Mouse (Mus musculus): Measurements from ENCODE around the gene 1700001F09Rik.
"Not testable (repeated sequence)": the region's sequence is repeated elsewhere in the genome, so short reads cannot be mapped to it uniquely, and the experiment has no call there.

Gene 1700001F09Rik

GRCm38 (mm10) chr14:43347711-43348110 is at the start of gene 1700001F09Rik:
1700001F09Rik (minus strand) TSS chr14:43347811.
- not testable (repeated sequence) for DNase-seq (ENCODE audit: low spot score in 2 of 2)

GRCm38 (mm10) chr14:43361713-43362112 is 14.1 kb upstream of the 1700001F09Rik start:
- not testable (repeated sequence) for DNase-seq (ENCODE audit: low spot score in 2 of 2)

- DNase-seq (ENCODE audit: low spot score in 2 of 2), result not testable (repeated sequence)
These were observed 11.6 kb upstream of the 1700001F09Rik start for GRCm38 (mm10) chr14:43359246-43359645.

- not testable (repeated sequence) for DNase-seq (ENCODE audit: low spot score in 2 of 2)
These were observed 9.9 kb upstream of the 1700001F09Rik start for GRCm38 (mm10) chr14:43357496-43357895.

GRCm38 (mm10) chr14:43352944-43353343 is 5.3 kb upstream of the 1700001F09Rik start:
- DNase-seq (ENCODE audit: low spot score in 2 of 2), result not testable (repeated sequence)

GRCm38 (mm10) chr14:43337646-43338045 is 10.0 kb downstream of the 1700001F09Rik start:
- DNase-seq (ENCODE audit: low spot score in 2 of 2), result not testable (repeated sequence)

GRCm38 (mm10) chr14:43331362-43331880 is 16.2 kb downstream of the 1700001F09Rik start:
- DNase-seq (ENCODE audit: low spot score in 2 of 2), result not testable (repeated sequence)

- not testable (repeated sequence) for DNase-seq (ENCODE audit: low spot score in 2 of 2)
These were observed 19.0 kb downstream of the 1700001F09Rik start for GRCm38 (mm10) chr14:43328603-43329002.

- not testable (repeated sequence) for DNase-seq (ENCODE audit: low spot score in 2 of 2)
These were observed 28.1 kb downstream of the 1700001F09Rik start for GRCm38 (mm10) chr14:43319516-43319915.

- DNase-seq (ENCODE audit: low spot score in 2 of 2), result not testable (repeated sequence)
These were observed 54.1 kb downstream of the 1700001F09Rik start, which contains the start of gene Gm8127 for GRCm38 (mm10) chr14:43293503-43293902. Gm8127 (minus strand) TSS chr14:43293832.
